Mouse (Mus musculus): ENCODE data around the gene Larp1.
A peak's percentile ranks its signal among the peaks of the same experiment; 100 is the strongest.

Larp1 gene

DNA sequence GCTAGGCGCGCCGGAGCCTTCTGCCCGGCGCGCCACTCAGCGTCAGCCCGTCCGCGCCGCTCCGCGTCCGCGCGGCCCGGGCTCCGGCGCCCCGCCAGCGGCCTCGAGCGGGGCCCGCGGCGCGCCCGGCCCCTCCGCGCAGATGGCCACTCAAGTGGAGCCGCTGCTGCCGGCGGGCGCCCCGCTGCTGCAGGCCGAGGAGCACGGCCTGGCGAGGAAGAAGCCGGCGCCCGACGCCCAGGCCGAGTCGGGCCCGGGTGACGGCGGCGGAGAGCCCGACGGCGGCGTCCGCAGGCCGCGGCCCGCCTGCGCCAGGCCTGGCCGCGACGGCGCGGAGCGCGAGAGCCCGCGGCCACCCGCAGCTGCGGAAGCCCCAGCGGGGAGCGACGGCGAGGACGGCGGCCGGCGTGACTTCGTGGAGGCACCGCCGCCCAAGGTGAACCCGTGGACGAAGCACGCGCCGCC, at the start of gene Larp1:
Larp1 (plus strand) TSS at position 14 of the 465 bp plus-strand sequence.
- DNase-seq (ENCODE audit: low spot score in 2 of 2) = no peak

- DNase-seq (ENCODE audit: low spot score in 2 of 2) = peak in 1 of 2 experiments; percentile 34
These were observed 48.9 kb upstream of the Larp1 start for GRCm38 (mm10) chr11:57959924-57960323.

GRCm38 (mm10) chr11:57962382-57963285, 46.2 kb upstream of the Larp1 start:
- peak; percentile 75 to 84 for DNase-seq (ENCODE audit: low spot score in 2 of 2)

- DNase-seq (ENCODE audit: low spot score in 2 of 2) = no peak
These were observed 45.5 kb upstream of the Larp1 start for GRCm38 (mm10) chr11:57963291-57963870.

DNA sequence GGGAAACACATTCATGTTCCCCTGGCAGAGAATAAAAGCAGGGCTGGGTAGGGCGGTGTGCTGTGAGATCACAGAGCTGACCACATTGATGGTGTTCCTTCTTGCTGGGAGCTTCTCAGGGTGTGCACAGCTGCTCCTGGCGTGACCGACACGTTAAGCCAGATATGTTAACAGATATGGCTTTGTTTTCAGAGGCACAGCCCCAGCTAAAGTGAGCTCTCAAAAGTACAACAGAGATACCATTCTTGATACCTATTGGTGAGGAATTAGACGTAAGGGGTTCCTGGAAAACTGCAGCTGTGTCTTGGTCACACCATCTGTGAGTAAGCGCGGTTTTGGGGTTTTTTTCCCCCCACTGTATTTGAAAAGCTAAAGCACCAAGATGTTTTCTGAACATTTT, 42.2 kb upstream of the Larp1 start:
- DNase-seq (ENCODE audit: low spot score in 2 of 2) = no peak

GRCm38 (mm10) chr11:57968301-57968700, 40.6 kb upstream of the Larp1 start:
- DNase-seq (ENCODE audit: low spot score in 2 of 2) = no peak

- DNase-seq (ENCODE audit: low spot score in 2 of 2) = no peak
These were observed 38.3 kb upstream of the Larp1 start for GRCm38 (mm10) chr11:57970541-57970940.

DNA sequence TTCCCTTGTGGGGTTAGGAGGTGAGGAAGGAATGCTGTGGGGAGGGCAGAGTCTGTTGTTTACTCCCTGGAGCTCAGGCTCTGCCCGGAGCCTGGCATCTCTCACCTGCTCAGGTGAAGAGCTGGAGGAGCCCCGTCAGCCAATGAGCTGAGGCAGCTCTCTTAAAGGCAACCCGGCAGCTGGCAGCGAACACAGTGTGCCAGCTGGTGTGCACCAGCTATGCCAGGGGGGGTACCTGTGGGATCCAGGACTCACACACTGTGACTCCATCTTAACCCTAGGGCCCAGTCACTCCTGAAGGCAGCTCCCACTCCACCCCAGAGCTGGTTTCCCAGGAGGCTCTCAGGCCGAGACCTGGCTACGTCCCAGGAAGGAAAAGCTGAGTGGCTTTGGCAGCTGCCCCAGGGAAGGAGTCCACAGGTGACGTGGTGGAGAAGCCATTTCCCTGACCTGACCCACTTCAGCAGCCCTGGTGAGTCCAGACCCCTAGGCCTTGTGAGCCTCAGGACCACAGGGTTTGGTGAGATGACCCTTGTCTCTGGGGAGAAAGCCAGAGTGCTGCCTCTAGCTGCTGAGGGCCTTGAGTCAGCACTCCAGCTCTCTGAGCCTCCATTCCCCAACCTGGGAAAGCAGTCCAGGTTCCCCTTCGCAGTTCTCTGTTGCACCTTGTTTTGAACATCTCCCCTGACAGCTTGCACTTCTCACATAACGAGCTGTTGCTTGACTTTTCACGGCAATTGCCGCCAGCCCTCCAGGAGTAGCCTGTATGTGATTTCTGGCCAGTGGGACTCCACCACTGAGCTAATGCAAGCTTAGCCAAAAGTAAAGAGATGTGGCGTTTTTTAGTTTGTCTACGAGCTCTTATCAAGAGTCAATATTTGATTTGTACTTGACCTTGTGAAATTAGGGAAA, 35.6 kb upstream of the Larp1 start:
- no peak for DNase-seq (ENCODE audit: low spot score in 2 of 2)

GRCm38 (mm10) chr11:57973913-57974234, 35.0 kb upstream of the Larp1 start:
- no peak for DNase-seq (ENCODE audit: low spot score in 2 of 2)

GRCm38 (mm10) chr11:57975876-57976275, 33.0 kb upstream of the Larp1 start:
- DNase-seq (ENCODE audit: low spot score in 2 of 2) = no peak

GRCm38 (mm10) chr11:57977681-57978080, 31.2 kb upstream of the Larp1 start:
- DNase-seq (ENCODE audit: low spot score in 2 of 2) = no peak

GRCm38 (mm10) chr11:57979621-57980020, 29.2 kb upstream of the Larp1 start:
- no peak for DNase-seq (ENCODE audit: low spot score in 2 of 2)

GRCm38 (mm10) chr11:57981083-57981809, 27.6 kb upstream of the Larp1 start:
- DNase-seq (ENCODE audit: low spot score in 2 of 2) = no peak

DNA sequence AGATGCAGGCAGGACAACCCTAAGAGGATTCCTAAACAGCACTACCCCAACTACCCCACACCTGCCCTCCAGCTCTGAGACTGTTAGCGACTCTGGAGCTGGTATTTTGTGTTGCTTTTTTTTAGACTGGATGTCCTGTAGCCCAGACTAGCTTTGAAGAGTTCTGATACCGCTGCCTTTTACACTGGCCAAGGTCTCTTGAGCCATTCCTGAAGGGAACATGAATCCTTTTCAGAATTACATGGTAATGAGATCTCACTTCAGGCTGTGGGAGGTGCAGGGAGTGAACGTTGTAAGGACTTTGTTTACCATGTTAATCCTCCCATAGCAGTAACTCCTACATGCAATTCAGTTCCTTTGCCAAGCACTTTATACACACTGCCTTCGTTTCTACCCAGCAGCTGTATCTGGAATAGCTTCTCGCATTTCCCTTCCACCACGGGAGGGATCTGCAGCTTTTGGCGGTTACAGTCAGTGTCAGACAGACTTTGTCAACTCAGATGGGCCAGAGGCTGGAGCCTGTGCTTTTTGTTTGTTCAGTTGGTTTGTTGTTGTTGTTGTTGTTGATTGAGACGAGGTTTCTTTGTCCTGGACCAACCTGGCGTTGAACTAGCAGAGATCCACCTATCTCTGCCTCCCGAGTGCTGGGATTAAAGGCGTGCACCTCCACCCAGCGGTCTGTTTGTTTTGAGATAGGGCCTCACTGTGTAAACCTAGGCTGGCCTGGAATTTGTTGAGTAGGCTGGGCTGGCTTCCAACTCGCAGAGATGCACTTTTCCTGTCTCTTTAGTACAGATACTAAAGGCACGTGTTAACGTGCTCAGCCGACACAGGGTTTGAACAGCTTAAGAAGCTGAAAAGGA, 25.2 kb upstream of the Larp1 start:
- peak in 1 of 2 experiments; percentile 29 for DNase-seq (ENCODE audit: low spot score in 2 of 2)

DNA sequence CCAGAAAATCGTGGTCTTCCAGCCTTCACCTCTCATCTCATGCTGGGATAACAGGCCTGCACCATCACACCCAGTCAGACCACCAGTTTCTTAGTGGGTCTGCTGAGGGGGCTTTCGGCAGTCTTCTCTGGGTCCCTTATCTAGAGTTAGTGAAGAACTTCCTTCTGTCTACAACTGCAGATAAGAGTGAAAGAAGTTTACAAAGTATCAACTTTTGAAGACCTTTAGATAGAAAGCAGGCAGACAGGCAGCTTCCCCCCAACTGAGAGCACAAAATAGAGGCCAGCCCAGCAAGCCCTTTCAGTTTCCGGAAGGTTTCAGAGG, 24.6 kb upstream of the Larp1 start:
- no peak for DNase-seq (ENCODE audit: low spot score in 2 of 2)

GRCm38 (mm10) chr11:57985485-57985884, 23.4 kb upstream of the Larp1 start:
- DNase-seq (ENCODE audit: low spot score in 2 of 2) = no peak

DNA sequence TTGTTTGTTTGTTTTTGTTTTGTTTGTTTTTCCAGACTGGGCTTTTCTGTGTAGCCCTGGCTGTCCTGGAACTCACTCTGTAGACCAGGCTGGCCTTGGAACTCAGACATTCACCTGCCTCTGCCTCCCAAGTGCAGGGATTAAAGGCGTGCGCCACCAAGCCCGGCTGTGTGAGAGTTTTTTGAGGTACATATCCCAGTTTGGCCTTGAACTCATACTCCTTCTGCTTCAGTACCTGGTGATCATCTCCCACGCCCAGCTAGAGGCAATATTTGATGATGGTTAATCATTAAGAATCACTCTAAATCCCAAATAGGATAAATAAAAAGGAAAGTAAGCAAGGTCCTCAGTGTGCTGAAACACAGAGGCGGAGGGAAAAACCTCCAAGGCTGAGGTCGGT, 22.8 kb upstream of the Larp1 start:
- DNase-seq (ENCODE audit: low spot score in 2 of 2) = no peak

GRCm38 (mm10) chr11:57986456-57986855, 22.4 kb upstream of the Larp1 start:
- DNase-seq (ENCODE audit: low spot score in 2 of 2) = no peak

- no peak for DNase-seq (ENCODE audit: low spot score in 2 of 2)
These were observed 22.0 kb upstream of the Larp1 start for GRCm38 (mm10) chr11:57986861-57987260.

- no peak for DNase-seq (ENCODE audit: low spot score in 2 of 2)
These were observed 10.7 kb upstream of the Larp1 start for GRCm38 (mm10) chr11:57998168-57998567.

DNA sequence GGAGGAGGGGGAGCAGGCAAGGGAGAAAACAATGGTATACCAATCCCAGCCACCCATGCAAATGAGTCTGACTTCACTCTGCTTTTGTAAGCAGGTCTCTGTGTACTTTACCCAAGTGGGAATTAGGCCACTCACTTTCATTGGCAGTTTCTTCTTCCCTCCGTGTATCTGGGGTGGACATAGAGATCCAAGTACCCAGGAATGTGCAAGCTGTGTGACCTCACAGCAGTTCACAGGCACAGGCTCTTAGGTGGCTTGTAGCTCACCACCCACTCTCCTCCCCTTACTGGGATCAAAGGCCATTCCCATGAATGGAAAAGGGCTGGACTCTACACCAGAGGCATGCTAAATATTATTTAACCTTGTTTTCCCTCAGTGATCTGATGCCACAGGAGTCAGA, 10.0 kb upstream of the Larp1 start:
- no peak for DNase-seq (ENCODE audit: low spot score in 2 of 2)

Data from spleen, postnatal 10 days (tissue).